Mouse (Mus musculus): ENCODE measurements around the gene Dppa3. TPM values are rescaled to one million over a fixed set of nuclear protein-coding genes. Genes with fewer than 3 reads are reported as not detected.

Gene Dppa3
- total and polyA plus RNA-seq, 3 experiments, result not detected

- H3K4me1 ChIP-seq (ENCODE audit: control insufficient read depth in 1 of 2, insufficient read depth in 2 of 2, low read length in 2 of 2), result peaks cover 3 to 4% of the 10 kb centered on the region in 2 experiments; a peak in 2 of 4 replicates
- no peak overlapping the region for H3K9ac ChIP-seq (ENCODE audit: control insufficient read depth, low read depth, low read length, poor library complexity, severe bottlenecking)
- no peak overlapping the region for H3K27ac ChIP-seq (ENCODE audit: control insufficient read depth, low read depth, low read length)
- no peaks in the 10 kb centered on the region for H3K9me3 ChIP-seq (replicated peaks; ENCODE audit: insufficient read depth, low read length)
- no peak for TF ChIP-seq POLR2A (IDR thresholded peaks at IDR 0.05; ENCODE audit: control insufficient read depth in 1 of 2, insufficient read depth in 1 of 2, low read depth in 1 of 2, low read length in 2 of 2, poor library complexity in 1 of 2)
- TF ChIP-seq ZC3H11A (IDR thresholded peaks at IDR 0.05; ENCODE audit: low read depth, low read length), result 0 out of 2 replicates have a peak, but pooled peaks have one; percentile 25
- TF ChIP-seq ZKSCAN1 (IDR thresholded peaks at IDR 0.05; ENCODE audit: low read depth, low read length), result no peak
- TF ChIP-seq MXI1 (IDR thresholded peaks at IDR 0.05; ENCODE audit: low read depth, low read length), result no peak
- no peak for TF ChIP-seq POLR2AphosphoS5 (IDR thresholded peaks at IDR 0.05; ENCODE audit: borderline replicate concordance, low read depth, low read length)
- TF ChIP-seq USF1 (IDR thresholded peaks at IDR 0.05; ENCODE audit: low read depth, low read length), result no peak
- TF ChIP-seq MYC (IDR thresholded peaks at IDR 0.05; ENCODE audit: low read depth, low read length), result no peak
- peak; percentile 31 to 85 (median 66) for TF ChIP-seq CTCF (IDR thresholded peaks at IDR 0.05 in 2 of 3, conservative IDR thresholded peaks at IDR 0.05 in 1 of 3; ENCODE audit: control insufficient read depth in 1 of 3, insufficient read depth in 1 of 3, low read depth in 2 of 3, low read length in 3 of 3, poor library complexity in 1 of 3, severe bottlenecking in 1 of 3)
- peak; percentile 65 for TF ChIP-seq SMC3 (IDR thresholded peaks at IDR 0.05; ENCODE audit: low read depth, low read length)
- no peak for TF ChIP-seq POLR2AphosphoS2 (IDR thresholded peaks at IDR 0.05; ENCODE audit: low read length)
- TF ChIP-seq RAD21 (IDR thresholded peaks at IDR 0.05; ENCODE audit: low read depth, low read length), result peak; percentile 60
- no peak for TF ChIP-seq HCFC1 (IDR thresholded peaks at IDR 0.05; ENCODE audit: low read depth, low read length)
- H3K36me3 ChIP-seq (ENCODE audit: control insufficient read depth in 1 of 2, insufficient read depth in 2 of 2, low read length in 2 of 2), result no peaks in the 10 kb centered on the region; a peak in 1 of 4 replicates
- peak; percentile 63 for DNase-seq (ENCODE audit: low read depth, low spot score)
- peaks cover 0 to 1% of the 10 kb centered on the region in 2 experiments; a peak in 1 of 4 replicates for H3K27me3 ChIP-seq (ENCODE audit: control insufficient read depth in 1 of 2, insufficient read depth in 2 of 2, low read length in 2 of 2)
- peaks cover 3% of the 10 kb centered on the region for H3K79me2 ChIP-seq (ENCODE audit: control insufficient read depth, insufficient read depth, low read length, poor library complexity)
- H3K4me3 ChIP-seq (ENCODE audit: control insufficient read depth in 1 of 2, insufficient read depth in 1 of 2, low read depth in 2 of 2, low read length in 2 of 2), result no peak overlapping the region
Observed at GRCm38 (mm10) chr6:122614047-122614446, 12.2 kb upstream of the Dppa3 start.

- H3K9me3 ChIP-seq (replicated peaks; ENCODE audit: insufficient read depth, low read length), result no peaks in the 10 kb centered on the region
Observed at GRCm38 (mm10) chr6:122616022-122616421, 10.2 kb upstream of the Dppa3 start.

GRCm38 (mm10) chr6:122621066-122621465, 5.1 kb upstream of the Dppa3 start:
- no peak for DNase-seq (ENCODE audit: low read depth, low spot score)
- no peak overlapping the region for H3K9ac ChIP-seq (ENCODE audit: control insufficient read depth, low read depth, low read length, poor library complexity, severe bottlenecking)
- H3K27me3 ChIP-seq (ENCODE audit: control insufficient read depth in 1 of 2, insufficient read depth in 2 of 2, low read length in 2 of 2), result peaks cover 4 to 6% of the 10 kb centered on the region in 2 experiments; a peak in 3 of 4 replicates
- H3K27ac ChIP-seq (ENCODE audit: control insufficient read depth, low read depth, low read length), result no peak overlapping the region
- no peaks in the 10 kb centered on the region for H3K9me3 ChIP-seq (replicated peaks; ENCODE audit: insufficient read depth, low read length)
- H3K79me2 ChIP-seq (ENCODE audit: control insufficient read depth, insufficient read depth, low read length, poor library complexity), result no peaks in the 10 kb centered on the region
- no peaks in the 10 kb centered on the region for H3K4me1 ChIP-seq (ENCODE audit: control insufficient read depth in 1 of 2, insufficient read depth in 2 of 2, low read length in 2 of 2)
- no peak overlapping the region for H3K4me3 ChIP-seq (ENCODE audit: control insufficient read depth in 1 of 2, insufficient read depth in 1 of 2, low read depth in 2 of 2, low read length in 2 of 2)
- TF ChIP-seq GATA1 (IDR thresholded peaks at IDR 0.05; ENCODE audit: low read depth, low read length), result no peak
- TF ChIP-seq MYB (IDR thresholded peaks at IDR 0.05; ENCODE audit: low read depth, low read length), result no peak
- no peak for TF ChIP-seq E2F4 (IDR thresholded peaks at IDR 0.05; ENCODE audit: borderline replicate concordance, low read depth, low read length)
- no peak for TF ChIP-seq MEF2A (IDR thresholded peaks at IDR 0.05; ENCODE audit: extremely low read depth, insufficient replicate concordance, low read depth, low read length, poor library complexity, severe bottlenecking)
- TF ChIP-seq TAL1 (IDR thresholded peaks at IDR 0.05; ENCODE audit: low read length), result no peak
- no peak for TF ChIP-seq SMC3 (IDR thresholded peaks at IDR 0.05; ENCODE audit: low read depth, low read length)
- no peak for TF ChIP-seq KAT2A (conservative IDR thresholded peaks at IDR 0.05; ENCODE audit: low read depth, low read length)
- TF ChIP-seq ELF1 (IDR thresholded peaks at IDR 0.05; ENCODE audit: low read depth, low read length), result no peak
- TF ChIP-seq BHLHE40 (IDR thresholded peaks at IDR 0.05; ENCODE audit: borderline replicate concordance, low read depth, low read length), result no peak
- no peak for TF ChIP-seq MAX (IDR thresholded peaks at IDR 0.05; ENCODE audit: low read length)
- TF ChIP-seq HCFC1 (IDR thresholded peaks at IDR 0.05; ENCODE audit: low read depth, low read length), result no peak
- TF ChIP-seq ZKSCAN1 (IDR thresholded peaks at IDR 0.05; ENCODE audit: low read depth, low read length), result no peak
- TF ChIP-seq ZMIZ1 (IDR thresholded peaks at IDR 0.05; ENCODE audit: low read depth, low read length), result no peak
- no peaks in the 10 kb centered on the region for H3K36me3 ChIP-seq (ENCODE audit: control insufficient read depth in 1 of 2, insufficient read depth in 2 of 2, low read length in 2 of 2)

More at GRCm38 (mm10) chr6:122616022-122616421, 10.2 kb upstream of the Dppa3 start:
- no peak overlapping the region for H3K4me3 ChIP-seq (ENCODE audit: control insufficient read depth in 1 of 2, insufficient read depth in 1 of 2, low read depth in 2 of 2, low read length in 2 of 2)
- H3K9ac ChIP-seq (ENCODE audit: control insufficient read depth, low read depth, low read length, poor library complexity, severe bottlenecking), result no peak overlapping the region
- no peaks in the 10 kb centered on the region for H3K4me1 ChIP-seq (ENCODE audit: control insufficient read depth in 1 of 2, insufficient read depth in 2 of 2, low read length in 2 of 2)
- H3K36me3 ChIP-seq (ENCODE audit: control insufficient read depth in 1 of 2, insufficient read depth in 2 of 2, low read length in 2 of 2), result no peaks in the 10 kb centered on the region
- no peaks in the 10 kb centered on the region for H3K79me2 ChIP-seq (ENCODE audit: control insufficient read depth, insufficient read depth, low read length, poor library complexity)
- H3K27ac ChIP-seq (ENCODE audit: control insufficient read depth, low read depth, low read length), result no peak overlapping the region
- H3K27me3 ChIP-seq (ENCODE audit: control insufficient read depth in 1 of 2, insufficient read depth in 2 of 2, low read length in 2 of 2), result peaks cover 0 to 1% of the 10 kb centered on the region in 2 experiments; a peak in 1 of 4 replicates
- TF ChIP-seq ETS1 (IDR thresholded peaks at IDR 0.05; ENCODE audit: low read depth, low read length), result no peak
- TF ChIP-seq NRF1 (IDR thresholded peaks at IDR 0.05; ENCODE audit: insufficient read depth, low read depth, low read length, poor library complexity, severe bottlenecking), result no peak
- TF ChIP-seq GABPA (IDR thresholded peaks at IDR 0.05; ENCODE audit: low read depth, low read length), result no peak
- no peak for TF ChIP-seq POLR2AphosphoS5 (IDR thresholded peaks at IDR 0.05; ENCODE audit: borderline replicate concordance, low read depth, low read length)
- TF ChIP-seq ELF1 (IDR thresholded peaks at IDR 0.05; ENCODE audit: low read depth, low read length), result no peak
- TF ChIP-seq POLR2A (IDR thresholded peaks at IDR 0.05; ENCODE audit: control insufficient read depth in 1 of 2, insufficient read depth in 1 of 2, low read depth in 1 of 2, low read length in 2 of 2, poor library complexity in 1 of 2), result no peak
- DNase-seq (ENCODE audit: low read depth, low spot score), result no peak
